Mouse (Mus musculus) kidney, embryonic 16.5 days (tissue): ENCODE results near the gene Dohh. TPM values are rescaled to one million over a fixed set of nuclear protein-coding genes. Genes with fewer than 3 reads are reported as not detected.

Source experiments
- ATAC-seq: fragments of 200-750 bp; cut with Nextera tagmentation; 2 replicates; pipeline ENCODE4 v1.8.0; 2017; ENCODE audit warnings: moderate TSS enrichment; ENCODE audit not compliant: low FRiP score, low TSS enrichment
- H3K27ac ChIP-seq: fragments of 300-500 bp; sonication (generic); 2 replicates; pipeline ENCODE4 v1.5.1; 2014; ENCODE audit warnings: low read length
- H3K27me3 ChIP-seq: fragments of 300-500 bp; sonication (generic); 2 replicates; pipeline ENCODE4 v1.6.1; 2014; ENCODE audit warnings: low read length, control low read depth, mixed read lengths; ENCODE audit not compliant: insufficient read depth
- H3K36me3 ChIP-seq: fragments of 300-500 bp; sonication (generic); 2 replicates; pipeline ENCODE4 v1.6.1; 2014; ENCODE audit warnings: low read length, control low read depth, mixed read lengths; ENCODE audit not compliant: insufficient read depth
- H3K4me1 ChIP-seq: fragments of 300-500 bp; sonication (generic); 2 replicates; pipeline ENCODE4 v1.6.1; 2014; ENCODE audit warnings: low read length, control low read depth, mixed read lengths; ENCODE audit not compliant: insufficient read depth
- H3K4me2 ChIP-seq: fragments of 300-500 bp; sonication (generic); replicated peaks from 2 replicates; pipeline ENCODE4 v1.6.1; 2014; ENCODE audit warnings: low read depth, low read length
- H3K4me3 ChIP-seq: fragments of 300-500 bp; sonication (generic); 2 replicates; pipeline ENCODE4 v1.5.1; 2014; ENCODE audit warnings: mild to moderate bottlenecking, low read length
- H3K9ac ChIP-seq: fragments of 300-500 bp; sonication (generic); replicated peaks from 2 replicates; pipeline ENCODE4 v1.6.1; 2014; ENCODE audit warnings: low read length
- H3K9me3 ChIP-seq: fragments of 300-500 bp; sonication (generic); 2 replicates; pipeline ENCODE4 v1.6.1; 2016; ENCODE audit warnings: low read length, control low read depth
- WGBS: fragments of 180-500 bp; shearing (Covaris S2); extraction: QIAGEN DNeasy Blood & Tissue Kit; methylation state at CpG from one replicate; pipeline ENCODE4 v1.1.7; 2014; 5-methylcytosine and 5-hydroxymethylcytosine counted together
- polyA plus RNA-seq: library from polyadenylated mRNA; unstranded; fragments of >200 nt; fragmentation: Nextera tagmentation; extraction: Ambion mirVana; gene quantifications from 2 replicates; pipeline ENCODE4 v1.2.1, GENCODE M21; 2015

Gene Dohh
- polyA plus RNA-seq, 1 experiment from 2014 or later: 104 TPM

- Histone ChIP-seq H3K36me3 (peaks cover 35% of the 10 kb centered on the region; the same call in 1 of the 2 replicates), H3K4me3 (peak overlapping the region; percentile 22), H3K9ac (peak overlapping the region; percentile 29; the same call in 1 of the 2 replicates), H3K27ac (peak overlapping the region; percentile 61), H3K9me3 (no peaks in the 10 kb centered on the region), H3K27me3 (no peaks in the 10 kb centered on the region), H3K4me2 (peak overlapping the region; percentile 37), H3K4me1 (peaks cover 80% of the 10 kb centered on the region)
- no peak for ATAC-seq
- 27% methylated on average over 31 of the region's 31 CpGs for WGBS
Measured at GRCm38 (mm10) chr10:81407539-81408423, 23.6 kb downstream of the Dohh start.

- H3K27ac ChIP-seq: peak overlapping the region; percentile 85; the same call in 1 of the 2 replicates
- no peak overlapping the region for H3K4me2 ChIP-seq
- ATAC-seq: no peak
- no peak overlapping the region for H3K4me3 ChIP-seq
- WGBS: 56% methylated on average over 13 of the region's 13 CpGs
- H3K4me1 ChIP-seq: peaks cover 80% of the 10 kb centered on the region
- H3K9me3 ChIP-seq: no peaks in the 10 kb centered on the region
- peaks cover 37% of the 10 kb centered on the region; the same call in 1 of the 2 replicates for H3K36me3 ChIP-seq
- H3K27me3 ChIP-seq: no peaks in the 10 kb centered on the region
- H3K9ac ChIP-seq: peak overlapping the region; percentile 23; the same call in 1 of the 2 replicates
Measured at GRCm38 (mm10) chr10:81408424-81408729, 24.1 kb downstream of the Dohh start.

GRCm38 (mm10) chr10:81408871-81409291, 24.7 kb downstream of the Dohh start:
- Histone ChIP-seq H3K9ac (peak overlapping the region; percentile 6; the same call in 1 of the 2 replicates), H3K9me3 (no peaks in the 10 kb centered on the region), H3K4me1 (peaks cover 82% of the 10 kb centered on the region), H3K4me3 (no peak overlapping the region), H3K27ac (peak overlapping the region; percentile 85), H3K27me3 (no peaks in the 10 kb centered on the region), H3K36me3 (peaks cover 37% of the 10 kb centered on the region; the same call in 1 of the 2 replicates), H3K4me2 (peak overlapping the region; percentile 31)
- ATAC-seq: peak; percentile 56
- 21% methylated on average over 9 of the region's 9 CpGs for WGBS

GRCm38 (mm10) chr10:81409330-81409729, 25.1 kb downstream of the Dohh start:
- H3K36me3 ChIP-seq: peaks cover 36% of the 10 kb centered on the region; the same call in 1 of the 2 replicates

GRCm38 (mm10) chr10:81410350-81410749, 26.1 kb downstream of the Dohh start:
- Histone ChIP-seq H3K4me3 (peak overlapping the region; percentile 11; the same call in 1 of the 2 replicates), H3K9me3 (no peaks in the 10 kb centered on the region), H3K4me2 (peak overlapping the region; percentile 31), H3K9ac (peak overlapping the region; percentile 32; the same call in 1 of the 2 replicates), H3K27me3 (no peaks in the 10 kb centered on the region), H3K36me3 (peaks cover 30% of the 10 kb centered on the region; the same call in 1 of the 2 replicates), H3K4me1 (peaks cover 88% of the 10 kb centered on the region), H3K27ac (peak overlapping the region; percentile 85)
- ATAC-seq: no peak
- 60% methylated on average over 4 of the region's 4 CpGs for WGBS

More at GRCm38 (mm10) chr10:81409330-81409729, 25.1 kb downstream of the Dohh start:
- Histone ChIP-seq H3K9me3 (no peaks in the 10 kb centered on the region), H3K4me1 (peaks cover 82% of the 10 kb centered on the region), H3K27ac (peak overlapping the region; percentile 85), H3K4me3 (peak overlapping the region; percentile 15; the same call in 1 of the 2 replicates), H3K4me2 (peak overlapping the region; percentile 31), H3K9ac (peak overlapping the region; percentile 6), H3K27me3 (no peaks in the 10 kb centered on the region)
- ATAC-seq: no peak; the same call in 1 of the 2 replicates
- 23% methylated on average over 8 of the region's 8 CpGs for WGBS

- no peaks in the 10 kb centered on the region for H3K27me3 ChIP-seq
- H3K9me3 ChIP-seq: no peaks in the 10 kb centered on the region
- peak overlapping the region; percentile 32; the same call in 1 of the 2 replicates for H3K9ac ChIP-seq
- H3K4me2 ChIP-seq: peak overlapping the region; percentile 31; the same call in 1 of the 2 replicates
- peaks cover 24% of the 10 kb centered on the region; the same call in 1 of the 2 replicates for H3K36me3 ChIP-seq
- H3K4me3 ChIP-seq: no peak overlapping the region
- H3K4me1 ChIP-seq: peaks cover 94% of the 10 kb centered on the region
- no peak for ATAC-seq
- WGBS: 50% methylated on average over 9 of the region's 9 CpGs
- H3K27ac ChIP-seq: peak overlapping the region; percentile 85
Measured at GRCm38 (mm10) chr10:81410981-81411380, 26.8 kb downstream of the Dohh start.

GRCm38 (mm10) chr10:81411471-81412400, 27.5 kb downstream of the Dohh start:
- H3K27me3 ChIP-seq: no peaks in the 10 kb centered on the region
- peak overlapping the region; percentile 85 for H3K27ac ChIP-seq
- no peak for ATAC-seq
- peaks cover 98% of the 10 kb centered on the region for H3K4me1 ChIP-seq
- no peaks in the 10 kb centered on the region for H3K9me3 ChIP-seq
- H3K9ac ChIP-seq: peak overlapping the region; percentile 33; the same call in 1 of the 2 replicates
- no peak overlapping the region for H3K4me3 ChIP-seq
- peaks cover 16% of the 10 kb centered on the region; the same call in 1 of the 2 replicates for H3K36me3 ChIP-seq
- 55% methylated on average over 18 of the region's 18 CpGs for WGBS
- no peak overlapping the region; the same call in 1 of the 2 replicates for H3K4me2 ChIP-seq

- no peak for ATAC-seq
- H3K4me3 ChIP-seq: no peak overlapping the region
- no peak overlapping the region for H3K4me2 ChIP-seq
- WGBS: 79% methylated on average over 16 of the region's 16 CpGs
- H3K4me1 ChIP-seq: peaks cover 98% of the 10 kb centered on the region
- peaks cover 10% of the 10 kb centered on the region; the same call in 1 of the 2 replicates for H3K36me3 ChIP-seq
- H3K9ac ChIP-seq: peak overlapping the region; percentile 24
- no peaks in the 10 kb centered on the region for H3K27me3 ChIP-seq
- peak overlapping the region; percentile 85 for H3K27ac ChIP-seq
- no peaks in the 10 kb centered on the region for H3K9me3 ChIP-seq
Measured at GRCm38 (mm10) chr10:81412586-81413309, 28.5 kb downstream of the Dohh start.
